Mouse (Mus musculus): ENCODE data around the gene 9330161L09Rik. TPM values are rescaled to one million over a fixed set of nuclear protein-coding genes. Genes with fewer than 3 reads are reported as not detected.
"Not testable (repeated sequence)": the region's sequence is repeated elsewhere in the genome, so short reads cannot be mapped to it uniquely, and the experiment has no call there.

The 9330161L09Rik gene
- 4.2 and 6.5 TPM in 2 replicates for total RNA-seq (2014; rRNA removed)
- polyA plus RNA-seq (2015; fragmentation: Nextera tagmentation; extraction: Ambion mirVana) = 0.91 and 1.1 TPM in 2 replicates

DNA sequence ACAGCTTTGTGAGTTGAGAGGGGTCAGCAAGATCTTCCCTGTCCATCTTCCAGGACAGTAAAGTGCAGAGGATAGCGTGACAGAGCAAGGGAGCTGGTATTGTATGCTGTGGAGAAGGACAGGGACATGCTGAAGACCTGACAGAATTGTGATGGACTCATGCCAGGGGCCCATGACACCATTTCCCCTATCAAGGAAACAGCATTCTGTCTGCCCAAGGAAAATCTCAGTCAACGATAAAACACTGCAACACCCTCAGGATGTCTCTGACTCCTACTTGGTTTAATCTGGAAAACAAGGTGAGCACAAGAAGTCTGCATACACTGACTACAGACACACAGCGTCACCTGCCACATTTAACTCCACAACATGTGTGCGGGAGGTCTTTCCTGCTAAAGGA is at the start of gene 9330161L09Rik:
TSS of gene 9330161L09Rik (minus strand) at position 101 of the 400 bp plus-strand sequence.
- 97% methylated on average over 4 of the region's 4 CpGs for WGBS
- no peak for ATAC-seq
- H3K4me3 ChIP-seq (ENCODE audit: low read length) = no peak within 1 kb of the TSS
- no peak for DNase-seq (ENCODE audit: low spot score)
- no peaks in the 10 kb centered on the region for H3K9me3 ChIP-seq (ENCODE audit: low read length)
- H3K4me1 ChIP-seq (ENCODE audit: insufficient read depth, low read length) = no peaks in the 10 kb centered on the region
- H3K9ac ChIP-seq (replicated peaks; ENCODE audit: low read length) = no peak within 1 kb of the TSS
- no peaks in the 10 kb centered on the region for H3K27me3 ChIP-seq (ENCODE audit: insufficient read depth, low read length)
- H3K36me3 ChIP-seq (ENCODE audit: insufficient read depth, low read length) = peaks cover 80% of the 10 kb centered on the region
- H3K27ac ChIP-seq = no peak within 1 kb of the TSS
- TF ChIP-seq CTCF (IDR thresholded peaks at IDR 0.05; ENCODE audit: low read depth) = no peak
- no peak within 1 kb of the TSS for H3K4me2 ChIP-seq (ENCODE audit: low read depth, low read length)

DNA sequence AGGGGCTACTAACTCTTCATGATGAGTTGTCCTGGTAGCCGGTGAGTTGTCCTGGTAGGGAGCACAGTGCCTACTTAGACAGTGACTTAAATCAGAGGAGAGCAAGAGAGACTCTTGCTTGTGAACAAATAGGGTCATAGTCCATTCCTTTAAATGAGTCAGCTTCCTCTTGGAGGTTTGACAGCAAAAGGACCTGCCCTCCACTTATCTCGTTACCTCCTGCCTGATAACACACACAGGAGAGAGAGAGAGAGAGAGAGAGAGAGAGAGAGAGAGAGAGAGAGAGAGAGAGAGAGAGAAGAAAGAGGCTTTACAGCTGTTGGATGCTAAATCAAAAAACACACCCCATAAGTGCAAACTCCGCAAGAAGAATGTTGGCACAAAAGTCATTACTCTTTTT is 49.5 kb upstream of the 9330161L09Rik start, which contains the start of gene Ifi27l2b:
TSS of gene Ifi27l2b (minus strand) at position 84 of the 400 bp plus-strand sequence.
- no peak within 1 kb of the TSS for H3K4me3 ChIP-seq (ENCODE audit: low read length)
- no peak within 1 kb of the TSS for H3K9ac ChIP-seq (replicated peaks; ENCODE audit: low read length)

DNA sequence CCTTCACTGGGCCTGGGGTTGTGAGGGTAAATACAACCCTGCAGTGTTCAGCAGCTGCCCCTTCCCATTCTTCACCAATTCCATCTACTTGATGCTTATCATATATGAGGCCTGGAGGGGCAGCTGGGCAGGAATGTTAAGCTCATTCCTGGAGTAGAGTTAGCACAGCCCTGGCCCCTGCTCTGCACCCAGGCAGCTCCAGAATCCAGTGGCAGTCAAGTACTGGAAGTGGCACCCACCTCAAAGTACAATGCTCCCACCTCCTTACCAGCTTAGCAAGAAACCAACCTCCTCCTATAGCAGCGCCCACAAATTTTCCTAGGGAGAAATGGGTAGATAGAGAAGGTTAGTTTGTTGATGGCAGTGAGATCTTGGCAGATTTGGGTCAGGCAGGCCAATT is 49.1 kb upstream of the 9330161L09Rik start:
- not testable (repeated sequence) for H3K9ac ChIP-seq (replicated peaks; ENCODE audit: low read length); H3K4me1 ChIP-seq (ENCODE audit: insufficient read depth, low read length); H3K36me3 ChIP-seq (ENCODE audit: insufficient read depth, low read length); H3K27me3 ChIP-seq (ENCODE audit: insufficient read depth, low read length); H3K4me3 ChIP-seq (ENCODE audit: low read length); DNase-seq (ENCODE audit: low spot score); H3K4me2 ChIP-seq (ENCODE audit: low read depth, low read length); H3K27ac ChIP-seq; ATAC-seq; H3K9me3 ChIP-seq (ENCODE audit: low read length)
- no CpG with 5 or more reads among the region's 1 CpGs for WGBS

More for the DNA sequence above, 49.5 kb upstream of the 9330161L09Rik start, which contains the start of gene Ifi27l2b:
- DNase-seq (ENCODE audit: low spot score) (no peak), ATAC-seq (no peak)
- no peaks in the 10 kb centered on the region for H3K9me3 ChIP-seq (ENCODE audit: low read length)
- H3K36me3 ChIP-seq (ENCODE audit: insufficient read depth, low read length) = no peaks in the 10 kb centered on the region
- H3K27ac ChIP-seq = no peak within 1 kb of the TSS
- H3K27me3 ChIP-seq (ENCODE audit: insufficient read depth, low read length) = no peaks in the 10 kb centered on the region
- no peak within 1 kb of the TSS for H3K4me2 ChIP-seq (ENCODE audit: low read depth, low read length)
- no peaks in the 10 kb centered on the region for H3K4me1 ChIP-seq (ENCODE audit: insufficient read depth, low read length)
- TF ChIP-seq CTCF (IDR thresholded peaks at IDR 0.05; ENCODE audit: low read depth) = no peak
- WGBS = 66% methylated on average over 3 of the region's 3 CpGs

DNA sequence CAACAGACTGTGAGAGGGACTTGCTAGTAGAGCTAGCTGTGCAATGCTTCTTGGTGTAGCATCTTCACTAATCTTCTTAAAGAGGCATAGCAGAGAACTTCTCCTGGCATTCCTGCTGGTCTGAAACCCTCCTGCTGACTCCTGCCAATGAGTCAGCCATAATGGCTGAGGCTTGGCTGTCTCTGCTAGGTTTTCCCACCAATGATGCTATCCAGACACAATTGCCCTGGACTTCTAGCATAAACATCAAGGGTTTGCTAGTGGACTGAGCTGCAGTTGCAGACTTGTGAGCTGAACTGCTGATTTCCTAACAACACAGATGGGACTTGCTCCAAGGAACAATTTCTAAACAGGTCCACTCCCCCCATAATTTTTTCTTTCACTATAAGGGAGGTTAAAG is 45.7 kb upstream of the 9330161L09Rik start:
- no peak for DNase-seq (ENCODE audit: low spot score)
- Histone ChIP-seq H3K27ac (no peak overlapping the region), H3K4me3 (ENCODE audit: low read length) (no peak overlapping the region), H3K9me3 (ENCODE audit: low read length) (no peaks in the 10 kb centered on the region), H3K36me3 (ENCODE audit: insufficient read depth, low read length) (no peaks in the 10 kb centered on the region), H3K27me3 (ENCODE audit: insufficient read depth, low read length) (no peaks in the 10 kb centered on the region), H3K4me1 (ENCODE audit: insufficient read depth, low read length) (no peaks in the 10 kb centered on the region), H3K9ac (replicated peaks; ENCODE audit: low read length) (no peak overlapping the region), H3K4me2 (ENCODE audit: low read depth, low read length) (no peak overlapping the region)
- TF ChIP-seq CTCF (IDR thresholded peaks at IDR 0.05; ENCODE audit: low read depth) = no peak
- no peak for ATAC-seq

DNA sequence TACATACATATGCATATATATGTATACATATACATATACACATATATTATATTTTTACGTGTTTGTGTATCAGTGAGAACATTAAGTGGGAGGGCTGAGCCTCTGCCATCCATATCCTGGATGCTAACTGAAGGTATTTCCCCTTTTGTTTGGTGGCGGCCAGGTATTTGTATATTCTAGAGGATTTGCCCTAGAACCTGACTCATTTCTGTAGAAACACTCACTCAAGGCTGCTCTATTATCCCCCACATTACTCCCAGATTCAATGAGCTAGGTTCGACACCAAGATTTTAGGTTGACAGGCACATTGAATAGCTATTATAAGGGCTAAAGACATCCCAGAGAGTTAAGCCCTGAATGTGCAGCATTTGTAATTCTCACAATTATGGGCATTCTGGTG is 37.4 kb upstream of the 9330161L09Rik start:
- WGBS = 78% methylated on average over 3 of the region's 3 CpGs

DNA sequence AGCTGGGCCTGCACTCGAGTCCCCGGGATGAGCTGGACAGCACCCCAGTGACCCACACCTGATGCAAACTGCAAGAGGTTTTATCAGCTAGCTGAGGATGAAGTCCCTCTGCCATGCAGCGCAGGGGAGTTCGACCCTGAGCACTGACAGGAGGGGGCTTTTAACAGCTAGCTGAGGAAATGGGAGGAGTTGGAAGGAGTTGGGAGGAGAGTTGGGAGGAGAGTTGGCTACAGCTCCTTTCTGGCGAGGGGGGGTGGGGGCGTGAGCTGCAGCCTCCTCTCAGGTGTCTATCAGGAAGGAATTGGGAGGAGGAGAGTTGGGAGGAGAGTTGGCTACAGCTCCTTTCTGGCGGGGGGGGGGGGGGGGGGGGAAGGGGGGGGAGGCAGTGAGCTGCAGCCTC is 36.6 kb upstream of the 9330161L09Rik start:
- H3K4me1 ChIP-seq (ENCODE audit: insufficient read depth, low read length); DNase-seq (ENCODE audit: low spot score); H3K9ac ChIP-seq (replicated peaks; ENCODE audit: low read length); ATAC-seq; H3K36me3 ChIP-seq (ENCODE audit: insufficient read depth, low read length); H3K9me3 ChIP-seq (ENCODE audit: low read length); H3K4me2 ChIP-seq (ENCODE audit: low read depth, low read length); H3K4me3 ChIP-seq (ENCODE audit: low read length); H3K27me3 ChIP-seq (ENCODE audit: insufficient read depth, low read length); H3K27ac ChIP-seq: not testable (repeated sequence)
- WGBS = 57% methylated on average over 6 of the region's 7 CpGs

More for the DNA sequence above, 37.4 kb upstream of the 9330161L09Rik start:
- no peak overlapping the region for H3K27ac ChIP-seq
- H3K27me3 ChIP-seq (ENCODE audit: insufficient read depth, low read length) = no peaks in the 10 kb centered on the region
- H3K36me3 ChIP-seq (ENCODE audit: insufficient read depth, low read length) = no peaks in the 10 kb centered on the region
- no peak for TF ChIP-seq CTCF (IDR thresholded peaks at IDR 0.05; ENCODE audit: low read depth)
- DNase-seq (ENCODE audit: low spot score) (no peak), ATAC-seq (no peak)
- H3K9me3 ChIP-seq (ENCODE audit: low read length) = no peaks in the 10 kb centered on the region
- H3K4me3 ChIP-seq (ENCODE audit: low read length) = no peak overlapping the region
- no peak overlapping the region for H3K4me2 ChIP-seq (ENCODE audit: low read depth, low read length)
- H3K4me1 ChIP-seq (ENCODE audit: insufficient read depth, low read length) = no peaks in the 10 kb centered on the region
- no peak overlapping the region for H3K9ac ChIP-seq (replicated peaks; ENCODE audit: low read length)

DNA sequence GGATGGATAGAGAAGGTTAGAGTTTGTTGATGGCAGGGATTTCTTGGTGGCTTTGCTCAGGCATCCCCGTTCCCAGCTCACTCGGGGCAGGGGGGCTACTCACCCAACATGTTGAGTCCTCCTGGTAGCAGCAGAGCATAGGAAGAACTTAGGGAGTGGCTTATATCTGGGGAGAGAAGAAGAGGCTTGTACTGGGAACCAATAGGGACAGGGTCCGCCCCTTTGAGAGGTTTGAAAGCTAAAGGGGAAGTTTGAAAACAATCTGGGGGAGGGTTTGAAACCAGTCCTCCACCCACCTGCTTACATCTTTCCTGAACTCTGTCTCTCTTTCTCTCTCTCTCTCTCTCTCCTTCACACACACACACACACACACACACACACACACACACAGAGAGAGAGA is 35.9 kb upstream of the 9330161L09Rik start, which contains the start of gene Ifi27l2a:
TSS of gene Ifi27l2a (minus strand) at position 157 of the 400 bp plus-strand sequence.
- Histone ChIP-seq H3K9ac (replicated peaks; ENCODE audit: low read length) (no peak within 1 kb of the TSS), H3K27ac (no peak within 1 kb of the TSS), H3K4me3 (ENCODE audit: low read length) (no peak within 1 kb of the TSS), H3K9me3 (ENCODE audit: low read length) (no peaks in the 10 kb centered on the region), H3K27me3 (ENCODE audit: insufficient read depth, low read length) (no peaks in the 10 kb centered on the region), H3K4me1 (ENCODE audit: insufficient read depth, low read length) (no peaks in the 10 kb centered on the region), H3K4me2 (ENCODE audit: low read depth, low read length) (no peak within 1 kb of the TSS), H3K36me3 (ENCODE audit: insufficient read depth, low read length) (no peaks in the 10 kb centered on the region)
- DNase-seq (ENCODE audit: low spot score) (no peak), ATAC-seq (no peak)
- WGBS = 56% methylated on average over 3 of the region's 3 CpGs
- TF ChIP-seq CTCF (IDR thresholded peaks at IDR 0.05; ENCODE audit: low read depth) = no peak

Measured in hindbrain, postnatal 0 days (tissue).